Mouse (Mus musculus) liver, embryonic 14.5 days (tissue): ENCODE measurements around the gene Rab37.

ENCODE experiments used
- CTCF ChIP-seq: IDR thresholded peaks from 2 replicates; pipeline ENCODE4 v1.5.1; 2016; ENCODE audit warnings: antibody characterized with exemption, low read depth, control low read depth
- EP300 ChIP-seq: IDR thresholded peaks from 2 replicates; pipeline ENCODE4 v1.6.1; 2016; ENCODE audit warnings: antibody characterized with exemption, low read depth

DNA sequence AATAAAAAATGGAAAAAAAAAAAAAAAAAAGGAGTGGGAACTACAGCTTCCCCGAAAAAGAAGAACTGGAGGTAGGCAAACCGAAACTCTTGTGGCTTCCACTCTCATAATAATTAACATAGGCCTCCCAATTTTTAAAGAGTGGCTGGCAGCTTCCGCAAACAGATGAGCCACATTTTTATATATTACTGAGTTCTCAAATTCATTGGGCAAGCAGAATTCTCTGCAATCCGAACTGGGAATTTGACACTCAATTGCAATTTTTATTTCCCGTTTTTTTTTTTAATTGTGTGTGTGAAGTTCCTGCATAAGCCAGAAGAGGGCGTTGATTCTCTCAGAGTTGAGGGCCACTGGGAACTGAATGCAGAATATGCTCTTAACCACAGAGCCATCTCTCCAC is 24.5 kb upstream of the Rab37 start:
- TF ChIP-seq CTCF: no peak; the same call in 1 of the 2 replicates
- no peak for TF ChIP-seq EP300
